Mouse (Mus musculus) retina, embryonic 14.5 days (tissue): ENCODE data around the gene Syf2.

Experiments
- DNase-seq: peaks from one replicate; pipeline ENCODE4 v3.0.0-alpha.2; 2015; ENCODE audit warnings: low spot score

The Syf2 gene

DNA sequence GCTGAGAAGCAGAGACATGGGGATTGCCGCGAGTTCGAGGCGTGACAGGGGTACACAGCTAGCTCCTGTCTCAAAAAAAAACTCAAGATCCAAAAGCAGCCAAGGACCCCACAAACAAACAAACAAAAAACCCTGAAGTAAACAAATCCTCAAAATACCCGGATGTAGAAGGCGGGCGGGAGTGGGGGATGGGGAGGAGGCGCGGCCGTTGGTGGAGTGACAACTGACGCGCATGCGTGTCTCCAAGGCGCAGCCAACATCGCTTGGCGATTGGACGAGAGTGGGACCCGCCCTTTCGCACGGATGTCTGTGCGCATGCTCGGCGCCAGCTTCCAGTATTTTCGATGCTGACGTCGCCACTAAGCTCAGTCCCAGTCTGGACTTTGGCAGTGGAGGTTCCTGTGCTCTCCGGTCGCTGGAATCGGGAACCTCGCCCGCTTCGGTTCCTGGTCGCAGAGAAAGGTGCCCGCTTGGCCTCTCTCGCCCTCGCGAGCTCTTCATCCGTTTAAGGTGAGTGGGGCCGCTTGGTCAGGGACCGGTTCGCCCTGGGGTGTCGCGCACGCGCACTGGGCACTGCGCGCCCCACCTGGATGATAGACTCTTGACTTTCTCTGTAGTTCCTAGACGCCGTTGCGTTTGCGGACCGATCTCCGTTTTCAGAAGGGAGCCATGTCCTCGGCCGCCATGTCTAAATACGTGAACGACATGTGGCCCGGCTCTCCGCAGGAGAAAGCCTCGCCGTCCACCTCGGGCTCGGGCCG is 7.3 kb upstream of the Syf2 start, which contains the start of gene Rsrp1:
TSS of gene Rsrp1 (plus strand) at position 335 of the 761 bp plus-strand sequence.
- peak; percentile 100 for DNase-seq

DNA sequence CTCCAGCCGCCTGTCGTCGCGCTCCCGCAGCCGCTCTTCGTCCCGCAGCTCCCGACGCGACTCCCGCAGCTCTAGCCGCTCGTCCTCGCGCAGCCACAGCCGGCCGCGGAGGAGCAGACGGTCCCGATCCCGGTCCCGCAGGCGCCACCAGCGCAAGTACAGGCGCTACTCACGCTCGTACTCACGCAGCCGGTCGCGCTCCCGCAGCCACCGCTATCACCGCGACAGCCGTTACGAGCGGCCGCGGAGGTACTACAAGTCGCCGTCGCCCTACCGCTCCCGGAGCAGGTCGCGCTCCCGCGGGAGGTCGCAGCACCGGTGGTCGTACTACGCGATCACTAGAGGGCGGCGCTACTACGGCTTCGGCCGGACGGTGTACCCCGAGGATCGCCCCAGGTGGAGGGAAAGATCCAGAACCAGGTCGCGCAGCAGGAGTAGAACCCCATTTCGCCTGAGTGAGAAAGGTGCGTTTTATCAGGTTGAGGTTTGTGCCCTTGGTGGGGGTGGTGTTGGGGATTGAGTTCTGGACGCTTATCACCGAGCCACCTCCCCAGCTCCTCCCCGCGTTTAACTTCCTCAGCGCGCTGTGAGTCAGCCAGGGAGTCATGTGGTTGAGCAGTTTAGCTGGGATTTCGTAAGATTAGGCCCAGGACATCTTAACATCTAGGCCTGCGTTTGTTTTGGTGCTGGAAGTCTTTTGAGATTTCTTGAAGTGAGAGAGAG is 6.5 kb upstream of the Syf2 start:
- DNase-seq, result peak; percentile 43

DNA sequence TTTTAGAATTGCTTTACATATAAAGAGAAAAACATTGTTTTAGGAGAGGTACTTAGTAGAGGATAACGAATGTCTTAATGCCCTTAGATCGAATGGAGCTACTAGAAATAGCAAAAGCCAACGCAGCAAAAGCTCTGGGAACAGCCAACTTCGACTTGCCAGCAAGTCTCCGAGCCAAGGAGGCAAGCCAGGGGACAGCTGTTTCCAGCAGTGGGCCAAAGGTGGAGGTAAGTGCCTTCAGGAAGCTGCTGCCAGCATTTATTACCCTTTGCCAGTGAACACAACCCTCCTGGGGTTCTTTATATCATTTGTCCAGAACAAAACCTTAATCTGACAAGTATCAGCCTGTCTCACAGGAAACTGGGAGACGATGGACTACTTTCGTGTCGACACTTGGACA is 5.5 kb upstream of the Syf2 start:
- DNase-seq, result no peak

DNA sequence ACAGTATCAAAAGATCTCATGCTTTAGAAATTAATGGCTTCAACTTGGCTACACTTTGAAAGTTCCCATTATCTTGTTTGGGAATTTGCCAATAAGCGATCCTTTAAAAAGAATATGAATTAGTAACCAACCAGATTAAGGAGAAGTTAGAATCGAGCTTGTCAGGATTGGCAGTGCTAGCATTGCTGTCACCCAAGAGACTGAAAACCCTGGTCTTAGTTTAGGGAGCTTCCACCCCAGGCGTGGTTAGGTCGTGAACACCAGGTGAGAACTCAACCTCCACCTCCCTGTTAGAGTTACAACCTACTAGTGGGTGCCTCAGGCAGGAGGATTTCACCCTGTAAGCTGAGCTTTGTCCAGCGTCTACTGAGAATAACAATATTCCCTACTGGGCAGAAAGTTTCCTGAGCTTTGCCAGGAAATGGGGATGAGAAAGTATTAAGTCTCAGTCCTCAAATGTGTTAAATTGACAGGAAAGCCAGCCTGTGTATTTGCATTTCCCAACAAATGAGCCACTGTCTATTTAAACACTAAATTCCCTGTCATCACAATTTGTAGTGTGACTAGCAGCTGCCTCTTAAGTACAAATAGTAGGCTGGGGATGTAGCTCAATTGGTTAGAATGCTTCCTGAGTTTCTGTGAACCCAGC is 2.8 kb upstream of the Syf2 start:
- no peak for DNase-seq

DNA sequence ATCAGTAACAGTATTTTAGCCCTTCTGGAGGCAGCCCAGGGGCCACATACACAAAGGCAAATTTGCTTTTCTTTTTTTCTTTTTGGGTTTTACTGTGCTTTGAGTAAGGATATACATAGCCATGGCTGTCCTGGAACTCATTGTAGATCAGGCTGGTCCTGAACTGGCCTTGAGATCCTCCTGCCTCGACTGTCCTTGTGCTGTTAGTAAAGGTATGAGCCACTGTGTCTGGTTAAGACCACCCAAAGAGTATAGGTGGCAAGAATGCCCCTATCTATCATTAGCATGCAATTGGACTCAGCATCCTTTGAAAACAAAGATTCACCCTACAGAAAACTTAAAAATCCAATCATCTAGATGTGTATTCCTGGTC is 2.2 kb upstream of the Syf2 start:
- DNase-seq, result no peak

DNA sequence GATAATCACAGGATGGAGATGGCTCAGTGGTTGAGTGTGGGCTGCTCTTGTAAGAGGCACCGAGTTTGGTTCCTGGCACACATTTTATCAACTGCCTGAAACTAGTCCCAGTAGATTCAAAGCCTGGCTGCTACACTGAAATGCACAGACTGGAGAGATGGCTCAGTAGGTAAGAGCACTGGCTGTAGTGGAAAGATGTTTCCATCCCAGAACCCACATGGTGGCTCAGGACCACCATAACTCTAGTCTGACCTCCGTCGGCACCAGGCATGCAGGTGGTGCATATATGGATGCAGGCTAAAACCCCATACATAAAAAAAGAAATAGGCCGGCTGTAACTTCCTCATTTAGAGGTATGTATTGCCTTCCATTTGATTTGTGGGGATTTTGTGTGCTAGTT is 1.2 kb upstream of the Syf2 start:
- DNase-seq, result no peak

DNA sequence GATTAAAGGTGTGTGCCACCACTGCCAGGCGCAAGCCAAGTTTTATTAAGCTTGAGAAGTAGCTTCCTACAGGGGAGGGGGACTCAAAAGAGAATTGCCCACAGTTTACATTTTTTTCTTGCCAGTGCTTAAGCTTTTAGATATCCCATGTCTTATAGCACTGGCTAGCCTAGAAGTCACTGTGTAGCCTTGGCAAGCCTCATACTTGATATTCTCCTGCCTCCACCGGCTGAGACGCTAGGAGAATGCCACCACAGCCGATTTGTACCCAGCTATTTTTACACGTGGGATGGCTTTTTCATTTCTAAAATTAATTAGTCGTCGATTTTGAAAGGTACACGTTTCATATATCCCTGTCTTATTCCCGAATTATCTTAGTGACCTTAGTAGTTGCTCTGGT is 508 bp upstream of the Syf2 start:
- no peak for DNase-seq

DNA sequence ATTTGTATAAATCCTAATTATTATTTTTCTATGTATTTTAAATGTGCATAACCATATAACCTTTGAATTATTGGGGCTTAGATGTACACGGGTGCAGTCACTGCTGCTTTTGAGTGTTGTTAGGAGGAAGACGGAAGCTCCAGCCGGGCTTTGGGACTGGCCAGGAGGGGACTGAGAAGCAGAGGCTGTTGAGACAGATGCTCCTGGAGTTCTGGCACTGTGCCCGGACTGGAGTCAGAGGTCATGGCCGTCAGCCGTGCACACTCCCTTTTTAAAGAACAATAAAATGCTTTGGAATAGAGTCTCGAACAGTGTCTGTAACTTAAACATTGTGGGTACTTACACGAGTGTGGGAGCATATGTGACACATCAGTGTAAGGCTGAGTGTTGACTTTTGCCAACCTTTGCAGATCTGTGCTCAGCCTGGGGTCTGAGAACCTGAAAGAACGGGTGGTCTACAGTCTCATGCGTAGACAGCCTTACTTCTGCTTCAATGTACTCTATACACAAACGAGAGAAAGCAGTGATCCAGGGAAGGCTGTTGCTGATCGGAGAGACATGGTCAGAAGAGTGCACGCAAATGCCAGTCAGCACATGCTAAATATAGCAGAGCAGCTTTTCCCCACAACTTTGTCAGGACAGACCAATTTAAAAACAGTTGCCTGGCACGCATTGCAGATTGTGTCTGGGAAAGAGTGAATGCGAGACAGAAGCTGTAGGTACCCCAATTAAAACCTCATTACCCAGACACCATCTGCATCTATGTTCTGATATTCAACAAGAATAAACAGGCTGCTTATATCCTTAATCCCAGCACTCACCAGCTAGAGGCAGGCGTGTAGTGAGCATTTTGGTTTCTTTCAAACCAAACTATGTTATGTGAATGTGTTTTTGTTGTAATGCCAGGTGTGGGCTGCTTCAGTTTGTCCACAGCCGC is 6.8 kb downstream of the Syf2 start:
- no peak for DNase-seq

DNA sequence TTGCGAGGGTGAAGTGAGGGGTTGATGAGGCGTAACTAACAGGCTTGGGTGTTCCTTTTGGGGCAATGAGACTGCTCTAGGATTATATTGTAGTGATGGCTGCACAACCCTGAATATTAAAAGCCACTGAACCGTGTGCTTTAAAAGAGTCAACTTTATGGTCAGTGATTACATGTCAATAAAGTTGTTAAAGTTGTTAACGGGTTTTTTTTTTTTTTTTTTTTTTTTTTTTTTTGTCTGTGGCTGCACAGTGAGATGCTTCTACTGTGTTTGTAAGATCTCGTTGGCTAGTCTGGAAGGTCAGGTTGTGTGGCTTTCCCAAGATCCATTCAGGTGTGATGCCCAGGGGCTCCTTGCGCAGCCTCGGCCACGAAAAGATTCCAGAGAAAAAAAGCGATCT is 9.2 kb downstream of the Syf2 start:
- DNase-seq, result no peak

DNA sequence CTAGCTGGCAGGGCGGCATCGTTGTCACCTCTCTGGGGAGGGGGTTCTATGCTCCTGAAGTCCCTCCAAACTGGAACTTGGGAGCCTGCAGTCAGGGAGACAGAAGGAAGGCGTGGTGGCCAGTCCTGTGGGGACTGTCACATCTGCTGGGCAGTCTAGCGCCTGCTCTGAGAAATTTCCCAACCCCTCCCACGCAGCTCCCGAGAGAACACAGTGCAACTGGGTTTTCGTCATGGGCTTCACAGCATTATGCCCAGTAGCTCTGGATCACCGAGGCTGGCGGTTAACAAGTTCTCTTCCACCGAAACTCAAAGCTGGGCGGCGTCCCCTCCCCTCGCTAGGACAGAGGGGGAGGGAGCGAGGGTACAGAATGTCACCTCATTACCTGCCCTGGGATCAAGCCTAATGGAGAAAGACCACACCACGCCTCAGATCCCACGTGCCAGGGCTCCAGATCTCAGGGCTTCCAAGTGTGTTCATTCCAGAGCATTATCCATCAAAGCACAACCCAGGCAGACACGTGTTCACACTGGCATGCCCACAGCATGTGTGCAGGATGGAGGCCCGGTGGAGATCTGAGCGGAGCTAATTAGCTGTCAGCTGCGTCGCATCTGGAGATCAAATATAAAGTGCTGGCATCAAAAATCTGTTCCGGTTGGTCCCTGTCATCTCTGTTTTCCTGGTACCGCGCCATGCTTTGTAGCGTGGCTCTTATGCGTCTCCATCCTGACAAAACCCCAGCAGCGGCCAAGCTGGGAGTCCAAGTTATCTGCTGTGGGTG is 13.2 kb downstream of the Syf2 start:
- DNase-seq, result no peak

DNA sequence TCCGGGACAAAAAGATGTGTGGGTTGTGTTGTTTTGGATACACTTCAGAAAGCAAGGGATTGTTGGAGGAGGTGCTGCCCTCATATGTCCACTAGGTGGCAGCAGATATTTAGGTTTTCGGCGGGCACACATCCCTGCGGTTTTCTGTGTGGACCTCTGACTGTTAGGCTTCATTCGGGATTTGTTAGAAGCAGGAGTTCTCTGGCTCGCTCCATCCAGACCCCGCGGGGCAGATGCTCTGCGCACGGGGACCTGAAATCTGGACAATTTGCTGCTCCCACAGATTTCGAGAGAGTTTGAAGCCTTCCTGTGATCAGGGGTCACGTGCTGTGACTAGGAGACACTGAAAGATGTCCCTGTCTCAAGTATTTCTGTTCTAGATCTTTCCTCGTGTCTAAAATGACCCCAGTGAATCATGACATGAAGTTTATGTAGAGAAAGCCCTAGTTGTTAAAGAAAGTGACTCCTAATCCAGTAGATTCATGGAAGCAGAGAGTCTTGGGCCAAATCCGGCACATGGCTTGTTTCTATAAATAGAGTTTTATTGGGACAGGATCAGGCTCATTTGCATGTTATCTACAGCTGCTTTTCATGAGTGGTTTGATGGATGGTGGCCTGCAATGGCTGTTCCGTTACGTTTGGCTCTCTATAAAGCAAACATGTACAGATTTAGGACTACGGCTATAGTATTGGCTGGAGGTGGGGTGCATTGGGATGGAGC is 15.5 kb downstream of the Syf2 start:
- DNase-seq, result peak; percentile 92

DNA sequence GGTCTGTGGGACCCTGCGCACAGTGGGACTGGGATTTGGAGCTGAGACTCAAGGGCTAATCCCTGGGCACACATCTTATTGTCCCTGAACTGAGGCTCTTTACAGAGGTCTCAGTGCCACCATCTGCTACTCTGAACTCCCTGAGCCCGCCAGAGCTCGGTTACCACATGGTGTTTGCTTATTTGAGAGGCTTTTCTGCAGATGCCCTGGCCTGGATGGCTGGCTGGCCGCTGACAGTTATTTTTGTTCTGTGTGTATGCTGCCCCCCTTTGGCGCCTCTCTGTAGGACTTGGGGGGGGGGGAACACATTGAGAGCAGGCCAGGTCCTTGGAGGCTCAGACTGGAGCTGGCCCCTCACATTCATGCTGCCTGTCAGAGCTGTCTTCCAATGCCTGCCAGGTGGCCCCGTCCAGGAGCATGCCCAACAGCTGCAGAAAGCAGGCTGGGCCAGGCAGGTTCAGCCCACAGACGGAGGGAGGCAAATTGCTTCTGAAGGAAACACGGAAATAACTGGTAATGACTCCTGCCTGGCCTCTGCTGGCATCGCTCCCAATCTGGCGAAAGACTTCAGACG is 19.9 kb downstream of the Syf2 start:
- peak; percentile 77 for DNase-seq

DNA sequence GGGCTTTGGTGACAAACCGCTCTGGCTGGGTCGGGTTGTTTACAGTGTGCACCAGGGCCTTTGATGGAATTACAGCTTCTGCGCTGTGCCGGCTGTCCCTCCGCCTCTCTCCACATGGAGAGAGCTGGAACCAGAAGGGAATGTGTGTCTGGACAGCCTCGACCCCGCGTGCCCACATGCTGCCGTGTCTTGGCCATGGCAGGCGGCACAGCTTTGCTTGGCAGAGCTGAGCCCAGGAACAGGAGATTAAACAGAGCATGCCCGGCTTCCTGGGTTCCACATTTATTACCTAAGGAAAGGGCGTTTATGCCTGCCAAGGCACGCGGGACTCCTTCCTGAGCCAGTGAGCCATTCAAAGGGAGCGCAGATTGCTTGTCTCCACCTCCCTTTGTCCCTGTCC is 23.8 kb downstream of the Syf2 start:
- DNase-seq, result peak; percentile 32

DNA sequence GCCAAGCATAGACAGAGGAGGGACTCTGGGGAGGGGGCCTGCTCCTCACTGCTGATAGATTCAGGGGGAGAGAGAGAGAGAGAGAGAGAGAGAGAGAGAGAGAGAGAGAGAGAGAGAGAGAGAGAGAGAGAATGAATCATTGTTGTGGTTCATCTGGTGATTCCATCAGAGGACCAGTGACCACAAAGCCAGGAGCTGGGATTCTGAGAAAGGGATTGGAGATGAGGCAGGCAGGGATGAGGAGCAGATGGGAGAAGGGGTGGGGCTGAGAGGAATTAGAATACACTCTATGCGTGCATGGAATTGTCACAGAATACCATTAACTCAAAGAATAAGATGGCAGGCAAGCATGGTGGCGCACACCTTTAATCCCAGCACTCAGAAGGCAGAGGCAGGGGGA is 24.5 kb downstream of the Syf2 start:
- no peak for DNase-seq

DNA sequence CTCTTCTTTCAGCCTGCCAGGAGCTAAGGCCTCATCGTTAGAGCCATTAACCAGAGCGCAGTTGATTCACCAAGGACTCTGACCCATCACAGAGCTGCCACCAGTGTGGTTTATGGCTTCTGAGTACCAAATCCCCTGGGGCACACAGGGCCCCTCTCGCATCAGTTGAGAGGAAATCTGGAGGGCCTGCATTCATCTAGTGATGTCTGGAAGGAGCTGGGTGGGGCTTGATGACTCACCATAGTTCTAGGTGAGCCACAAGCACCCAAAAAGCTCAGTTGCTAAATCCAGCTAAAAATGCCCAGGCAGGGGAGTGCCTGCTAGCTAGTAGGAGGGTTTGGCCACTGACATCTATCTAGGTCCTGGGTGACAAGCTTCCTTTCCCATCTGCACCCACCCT is 25.1 kb downstream of the Syf2 start:
- no peak for DNase-seq

DNA sequence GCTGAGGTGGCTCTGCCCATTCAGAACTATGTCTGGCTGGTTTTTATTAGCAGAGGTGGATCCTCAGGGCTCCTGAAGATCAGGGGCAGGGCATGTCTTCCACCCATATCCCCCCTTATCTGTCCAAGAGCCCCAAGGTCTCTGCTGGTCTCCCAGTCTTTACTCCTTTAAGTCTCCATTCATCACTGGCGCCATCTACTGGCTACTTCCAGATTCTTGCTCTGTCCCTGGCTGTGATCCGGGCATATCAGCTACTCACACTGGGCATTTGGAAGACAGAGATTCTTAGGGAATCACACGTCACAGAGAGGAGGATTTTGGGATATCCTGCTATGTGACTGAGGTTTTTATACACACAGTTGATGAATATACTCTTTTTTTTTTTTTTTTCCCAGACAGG is 25.6 kb downstream of the Syf2 start:
- peak; percentile 86 for DNase-seq

DNA sequence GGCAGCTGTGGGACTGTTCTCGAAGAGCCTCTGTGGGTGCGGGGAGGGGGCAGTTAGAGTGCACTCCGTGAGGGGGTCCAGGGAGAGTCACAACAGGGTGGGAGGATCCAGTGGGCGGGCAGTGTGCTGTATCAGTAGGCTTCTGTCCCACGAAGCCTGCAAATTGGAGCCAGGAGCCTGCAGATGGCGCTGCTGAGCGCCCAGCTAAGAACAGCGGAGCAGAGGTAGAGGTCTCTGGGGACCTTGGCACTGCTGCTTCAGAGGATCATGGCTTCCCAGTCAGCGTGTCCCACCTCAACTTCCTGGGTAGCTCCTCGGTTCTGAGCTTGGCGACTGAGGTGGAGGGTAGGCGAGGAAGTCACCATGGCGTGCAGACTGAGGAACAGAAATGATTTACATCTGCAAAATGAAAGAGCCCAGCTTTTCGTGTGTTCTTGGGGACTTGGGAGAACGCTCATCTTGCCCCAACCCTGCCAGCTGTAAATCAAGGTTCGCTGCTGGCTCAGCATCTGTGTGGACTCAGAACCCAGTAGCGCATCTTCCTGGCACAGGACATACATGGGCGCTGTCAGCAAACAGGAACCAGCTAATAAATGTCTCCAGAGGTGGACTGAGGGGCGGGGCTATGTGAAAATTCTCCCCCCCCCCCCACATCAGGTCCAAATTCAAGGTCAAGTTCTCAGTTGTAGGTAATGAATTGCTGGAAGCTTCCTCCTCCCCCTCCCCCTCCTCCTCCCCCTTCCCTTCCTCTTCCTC is 32.5 kb downstream of the Syf2 start:
- DNase-seq, result peak; percentile 82

DNA sequence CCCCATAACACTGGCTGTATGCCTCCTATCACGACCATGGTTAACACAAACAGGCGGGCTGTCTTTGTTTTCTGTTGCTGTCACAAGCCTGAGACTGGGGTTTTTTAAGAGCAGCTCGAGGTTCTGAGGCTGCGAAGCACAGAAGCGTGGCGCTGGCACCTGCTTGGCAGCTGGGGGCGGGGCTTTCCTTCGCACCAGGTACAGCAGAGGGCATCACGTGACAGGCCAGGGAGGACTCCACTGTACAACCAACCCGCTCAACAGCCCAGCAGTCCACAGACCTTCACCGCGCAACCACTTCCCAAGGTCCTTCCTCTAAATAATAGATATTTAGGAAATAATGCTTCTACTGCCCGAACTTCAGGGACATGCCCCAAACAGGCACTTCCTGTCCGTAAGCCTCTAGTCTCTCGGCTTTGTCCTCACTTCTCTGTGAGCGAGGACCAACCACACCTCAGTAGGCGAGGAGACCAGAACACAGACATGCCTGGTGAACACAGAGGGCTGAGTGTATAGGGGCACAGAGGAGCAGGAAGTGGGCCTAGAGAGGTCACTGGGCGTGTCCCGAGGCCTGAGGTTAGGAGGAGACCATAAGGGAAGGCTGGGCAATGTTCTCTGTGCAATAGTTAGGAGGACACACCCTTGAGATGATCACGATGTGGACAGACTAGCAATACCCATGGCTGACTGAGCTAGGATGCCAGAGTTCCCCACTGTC is 37.3 kb downstream of the Syf2 start:
- no peak for DNase-seq

DNA sequence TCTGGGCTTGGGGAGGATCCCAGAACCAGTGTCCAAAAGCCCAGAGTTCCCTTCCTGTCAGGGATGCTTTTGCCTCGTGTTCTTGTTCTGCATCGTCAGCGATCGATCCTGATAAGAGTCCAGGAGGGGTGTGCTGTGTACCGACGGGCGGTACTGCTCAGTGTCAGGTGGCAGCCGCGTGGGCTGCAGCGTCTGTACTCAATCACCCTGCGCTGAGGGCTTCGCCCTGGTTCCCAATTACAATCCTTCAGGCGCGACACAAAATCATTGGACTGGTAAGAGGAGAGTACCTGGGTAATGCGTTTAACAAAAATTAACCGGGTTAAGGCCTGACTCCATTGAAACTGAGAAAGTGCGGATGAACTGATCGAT is 37.9 kb downstream of the Syf2 start:
- DNase-seq, result no peak
